Mouse (Mus musculus) neural tube, embryonic 14.5 days (tissue): ENCODE measurements around the gene Mier3. TPM values are rescaled to one million over a fixed set of nuclear protein-coding genes. Genes with fewer than 3 reads are reported as not detected.
"Not testable (repeated sequence)": the region's sequence is repeated elsewhere in the genome, so short reads cannot be mapped to it uniquely, and the experiment has no call there.

Experiments used
- ATAC-seq: fragments of 200-750 bp; cut with Nextera tagmentation; 2 replicates; pipeline ENCODE4 v1.8.0; 2017; ENCODE audit warnings: low read depth, mild to moderate bottlenecking, moderate TSS enrichment, moderate library complexity
- H3K27ac ChIP-seq: fragments of 300-500 bp; sonication (generic); 2 replicates; pipeline ENCODE4 v1.5.1; 2014; ENCODE audit warnings: low read depth, mild to moderate bottlenecking, control low read depth, low read length, moderate library complexity, mixed read lengths
- H3K27me3 ChIP-seq: fragments of 300-500 bp; sonication (generic); 2 replicates; pipeline ENCODE4 v1.6.1; 2014; ENCODE audit warnings: low read length; ENCODE audit not compliant: control insufficient read depth, insufficient read depth
- H3K36me3 ChIP-seq: fragments of 300-500 bp; sonication (generic); 2 replicates; pipeline ENCODE4 v1.6.1; 2014; ENCODE audit warnings: low read length, mixed read lengths; ENCODE audit not compliant: control insufficient read depth, insufficient read depth
- H3K4me1 ChIP-seq: fragments of 300-500 bp; sonication (generic); 2 replicates; pipeline ENCODE4 v1.6.1; 2014; ENCODE audit warnings: low read length; ENCODE audit not compliant: control insufficient read depth, insufficient read depth
- H3K4me2 ChIP-seq: fragments of 300-500 bp; sonication (generic); 2 replicates; pipeline ENCODE4 v1.6.1; 2014; ENCODE audit warnings: mild to moderate bottlenecking, low read depth, low read length, control low read depth
- H3K4me3 ChIP-seq: fragments of 300-500 bp; sonication (generic); 2 replicates; pipeline ENCODE4 v1.5.1; 2014; ENCODE audit warnings: low read depth, low read length, control low read depth, mixed read lengths
- H3K9ac ChIP-seq: fragments of 300-500 bp; sonication (generic); replicated peaks from 2 replicates; pipeline ENCODE4 v1.6.1; 2014; ENCODE audit warnings: low read depth, mild to moderate bottlenecking, control low read depth, low read length, mixed read lengths
- H3K9me3 ChIP-seq: fragments of 300-500 bp; sonication (generic); 2 replicates; pipeline ENCODE4 v1.6.1; 2016; ENCODE audit warnings: low read length; ENCODE audit not compliant: control insufficient read depth
- WGBS: fragments of 180-500 bp; shearing (Covaris S2); extraction: QIAGEN DNeasy Blood & Tissue Kit; methylation state at CpG from one replicate; pipeline ENCODE4 v1.1.7; 2014; 5-methylcytosine and 5-hydroxymethylcytosine counted together
- polyA plus RNA-seq: library from polyadenylated mRNA; unstranded; fragments of >200 nt; fragmentation: Nextera tagmentation; extraction: Ambion mirVana; gene quantifications from 2 replicates; pipeline ENCODE4 v1.2.1, GENCODE M21; 2014

The Mier3 gene
- polyA plus RNA-seq, 1 experiment from 2014 or later, result 27.7 TPM

DNA sequence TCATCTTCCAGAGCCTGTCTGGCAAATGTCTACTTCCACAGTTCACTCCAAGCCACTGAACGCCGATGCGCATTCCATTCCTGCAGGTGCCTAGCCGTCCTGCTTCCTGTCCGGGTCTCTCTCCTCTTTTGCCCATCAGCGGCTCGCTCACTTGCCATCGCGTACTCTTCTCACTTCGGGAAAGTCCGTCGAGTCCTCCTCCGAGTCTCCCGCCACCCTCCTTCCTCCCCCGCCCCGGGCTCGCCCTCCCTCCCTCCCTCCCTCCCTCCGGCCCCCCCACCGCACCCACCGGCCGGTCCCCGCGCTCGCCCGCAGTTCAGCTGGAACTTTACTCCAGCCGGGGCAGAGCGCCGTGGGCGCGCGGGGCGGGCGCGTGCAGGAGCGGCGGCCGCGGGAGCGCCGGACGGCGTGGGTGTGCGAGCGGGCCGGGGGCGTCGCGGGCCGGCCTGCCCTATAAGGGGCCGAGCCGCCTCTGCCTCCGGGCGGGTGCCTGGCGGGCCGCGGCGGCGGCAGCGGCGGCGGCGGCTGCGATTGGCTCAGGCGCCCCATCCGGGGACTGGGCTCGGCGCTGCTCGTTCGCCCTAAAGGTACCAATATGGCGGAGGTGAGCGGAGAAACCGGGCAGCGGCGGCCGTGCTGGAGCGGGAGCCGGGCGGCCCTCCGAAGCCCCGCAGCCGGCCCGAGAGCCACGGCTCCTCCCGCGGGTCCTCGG, 5.1 kb downstream of the Mier3 start:
- H3K4me2 ChIP-seq, result peak overlapping the region; percentile 85

DNA sequence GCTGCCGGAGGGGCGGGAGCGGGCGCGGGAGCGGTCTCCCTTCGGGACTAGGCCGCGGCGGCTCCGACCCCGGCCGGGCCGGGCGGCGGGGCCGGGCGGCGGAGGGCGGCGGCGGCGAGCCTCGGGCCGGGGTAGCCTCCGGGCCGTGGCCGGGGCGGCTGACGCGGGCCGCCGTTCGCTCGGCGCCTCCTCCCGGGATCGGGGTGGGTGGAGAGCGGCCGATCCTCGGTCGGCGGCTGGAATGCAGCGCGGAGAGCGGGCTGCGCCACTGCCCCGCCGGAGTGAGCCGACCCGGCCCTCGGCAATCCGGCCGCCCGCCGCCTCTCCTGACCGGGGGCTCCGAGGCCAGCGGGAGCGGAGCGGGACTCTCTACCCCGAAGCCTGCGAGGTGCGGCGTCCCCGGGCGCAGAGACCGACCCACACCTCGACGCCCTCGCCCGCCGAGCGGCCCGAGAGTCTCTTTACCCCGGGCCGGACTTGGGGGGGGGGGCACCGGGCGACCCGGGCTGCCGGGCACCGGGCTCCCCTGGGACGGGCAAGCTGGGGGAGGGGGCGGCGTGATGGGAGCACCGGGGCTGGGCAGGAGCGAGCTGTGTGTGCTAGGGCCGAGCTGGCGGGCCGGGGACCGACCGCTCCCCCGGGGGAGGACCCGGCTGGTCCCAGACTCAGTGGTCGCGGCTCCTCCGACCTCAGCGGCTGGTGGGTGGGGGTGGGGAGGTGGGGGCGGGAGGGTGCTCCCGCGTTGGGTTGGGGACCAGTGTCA, 5.9 kb downstream of the Mier3 start:
- Histone ChIP-seq H3K36me3 (0 out of 2 replicates have a peak, but pooled peaks cover 2% of the 10 kb centered on the region), H3K4me1 (0 out of 2 replicates have a peak, but pooled peaks cover 6% of the 10 kb centered on the region), H3K4me2 (peak overlapping the region; percentile 85), H3K27me3 (no peaks in the 10 kb centered on the region), H3K27ac (peak overlapping the region; percentile 95), H3K9me3 (no peaks in the 10 kb centered on the region), H3K4me3 (peak overlapping the region; percentile 93), H3K9ac (peak overlapping the region; percentile 95)
- ATAC-seq, result peak; percentile 68
- under 1% methylated on average over 49 of the region's 101 CpGs for WGBS

More for the DNA sequence above, 5.1 kb downstream of the Mier3 start:
- peak; percentile 97 for ATAC-seq
- Histone ChIP-seq H3K9ac (peak overlapping the region; percentile 95), H3K4me1 (0 out of 2 replicates have a peak, but pooled peaks cover 6% of the 10 kb centered on the region), H3K4me3 (peak overlapping the region; percentile 93), H3K27me3 (no peaks in the 10 kb centered on the region), H3K9me3 (no peaks in the 10 kb centered on the region), H3K36me3 (0 out of 2 replicates have a peak, but pooled peaks cover 2% of the 10 kb centered on the region), H3K27ac (peak overlapping the region; percentile 95)
- WGBS, result 1% methylated on average over 63 of the region's 86 CpGs

DNA sequence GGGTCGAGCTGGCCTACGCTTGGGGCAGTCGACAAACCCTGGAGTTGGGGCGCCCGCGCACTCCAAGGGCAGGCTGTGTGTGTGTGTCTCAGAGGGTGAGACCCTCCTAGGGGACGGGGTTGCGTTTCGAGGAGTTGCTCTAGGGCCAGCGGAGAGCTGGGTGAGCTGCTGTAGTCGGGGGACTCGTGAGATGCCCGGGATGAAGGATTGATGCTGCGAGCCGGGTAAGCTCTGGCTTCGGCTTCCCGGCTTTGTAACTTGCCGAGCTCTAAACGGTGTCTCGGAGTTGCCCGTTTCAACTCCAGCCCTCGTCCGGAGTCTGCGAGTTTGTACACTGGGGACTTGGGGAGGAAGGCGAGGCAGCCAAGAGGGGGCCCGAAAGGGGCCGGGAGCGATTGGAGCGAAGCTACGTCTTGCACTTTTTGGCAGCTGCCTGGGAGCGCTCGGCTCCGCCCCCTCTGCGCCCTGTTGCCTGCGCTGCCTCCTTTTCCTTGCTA, 6.6 kb downstream of the Mier3 start:
- WGBS, result under 1% methylated on average over 34 of the region's 35 CpGs

DNA sequence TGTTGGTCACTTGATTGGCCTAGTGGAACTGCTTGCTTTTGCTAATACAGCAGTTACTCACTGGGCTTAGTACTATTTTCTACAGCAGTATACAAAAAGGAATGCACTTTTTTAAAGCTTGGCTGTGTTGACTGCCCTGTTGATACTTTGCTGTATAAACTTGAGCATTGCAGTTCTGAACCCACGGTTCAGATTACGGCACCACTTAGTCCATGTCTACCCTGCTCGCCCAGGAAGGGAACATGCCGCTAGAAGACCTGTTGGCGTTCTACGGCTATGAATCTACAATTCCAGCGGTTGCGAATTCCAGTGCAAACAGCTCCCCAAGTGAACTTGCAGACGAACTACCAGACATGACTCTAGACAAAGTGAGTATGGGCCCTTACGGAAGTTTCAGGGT, 22.6 kb downstream of the Mier3 start:
- Histone ChIP-seq H3K4me2 (no peak overlapping the region), H3K36me3 (peaks cover 39% of the 10 kb centered on the region), H3K4me1 (no peaks in the 10 kb centered on the region), H3K27me3 (no peaks in the 10 kb centered on the region), H3K9ac (no peak overlapping the region), H3K4me3 (no peak overlapping the region), H3K9me3 (no peaks in the 10 kb centered on the region), H3K27ac (no peak overlapping the region)
- ATAC-seq, result no peak
- 97% methylated on average over 10 of the region's 10 CpGs for WGBS

More for the DNA sequence above, 6.6 kb downstream of the Mier3 start:
- Histone ChIP-seq H3K27me3 (no peaks in the 10 kb centered on the region), H3K27ac (peak overlapping the region; percentile 95), H3K9me3 (no peaks in the 10 kb centered on the region), H3K4me1 (0 out of 2 replicates have a peak, but pooled peaks cover 6% of the 10 kb centered on the region), H3K4me3 (peak overlapping the region; percentile 93), H3K9ac (peak overlapping the region; percentile 95), H3K4me2 (peak overlapping the region; percentile 85), H3K36me3 (0 out of 2 replicates have a peak, but pooled peaks cover 2% of the 10 kb centered on the region)
- ATAC-seq, result peak; percentile 64

DNA sequence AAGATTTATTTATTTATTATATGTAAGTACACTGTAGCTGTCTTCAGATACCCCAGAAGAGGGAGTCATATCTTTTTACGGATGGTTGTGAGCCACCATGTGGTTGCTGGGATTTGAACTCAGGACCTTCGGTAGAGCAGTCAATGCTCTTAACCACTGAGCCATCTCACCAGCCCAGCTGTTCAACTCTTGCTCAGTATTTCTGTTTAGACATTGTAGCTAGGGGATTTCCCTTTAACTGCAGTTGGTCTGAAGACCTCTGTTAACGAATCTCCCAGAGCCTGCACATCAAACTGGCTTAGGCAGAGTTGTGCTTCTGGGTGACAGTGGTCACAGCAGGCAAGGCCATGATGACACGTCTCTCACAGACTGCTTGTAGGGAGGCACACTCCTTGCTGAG, 23.2 kb downstream of the Mier3 start:
- H3K27me3 ChIP-seq, H3K4me1 ChIP-seq, H3K4me2 ChIP-seq, H3K27ac ChIP-seq, H3K4me3 ChIP-seq, ATAC-seq, H3K9me3 ChIP-seq, H3K9ac ChIP-seq: not testable (repeated sequence)
- H3K36me3 ChIP-seq, result peaks cover 45% of the 10 kb centered on the region
- 93% methylated on average over 4 of the region's 4 CpGs for WGBS

DNA sequence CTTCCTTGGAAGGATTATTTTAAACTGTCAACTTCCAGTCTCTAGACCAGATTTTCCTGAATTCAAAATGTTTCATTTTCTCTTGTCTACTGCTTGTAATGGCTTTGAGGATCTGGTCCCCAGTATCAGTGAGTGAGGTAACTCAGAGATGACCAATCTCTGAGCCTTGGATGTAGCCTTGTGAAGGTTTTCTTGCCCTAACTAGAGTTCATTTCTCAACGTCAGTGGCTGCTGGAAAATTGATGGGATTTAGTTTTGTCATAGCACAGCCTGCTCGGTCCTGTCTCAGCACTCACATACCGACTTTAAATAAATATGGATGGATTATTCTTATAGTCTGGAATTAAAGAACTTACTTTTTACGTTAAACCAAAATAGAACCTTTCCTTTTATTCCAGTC, 29.8 kb downstream of the Mier3 start:
- Histone ChIP-seq H3K9ac (no peak overlapping the region), H3K27ac (no peak overlapping the region), H3K4me3 (no peak overlapping the region), H3K4me2 (no peak overlapping the region), H3K4me1 (no peaks in the 10 kb centered on the region), H3K27me3 (no peaks in the 10 kb centered on the region), H3K9me3 (no peaks in the 10 kb centered on the region), H3K36me3 (peaks cover 88% of the 10 kb centered on the region)
- ATAC-seq, result no peak
- 93% methylated on average over 4 of the region's 4 CpGs for WGBS

DNA sequence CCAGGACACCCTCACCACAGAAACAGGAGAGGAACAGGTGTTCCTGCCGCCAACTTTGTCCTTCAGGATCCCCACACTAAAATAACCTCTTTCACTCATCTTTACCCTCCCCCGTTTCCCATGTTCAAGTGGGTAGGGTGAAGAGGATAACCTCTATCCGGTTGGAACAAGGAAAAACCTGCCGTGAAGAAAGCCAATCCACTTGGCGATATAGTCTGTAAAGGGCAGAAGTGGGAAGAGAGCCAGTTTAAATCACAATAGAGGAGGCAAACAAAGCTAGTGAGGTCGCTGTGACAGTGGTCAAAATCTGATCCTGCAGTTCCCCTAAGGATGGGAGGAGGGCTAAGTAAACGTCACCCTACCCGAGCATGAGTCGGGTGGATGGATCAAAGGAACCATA, 38.9 kb downstream of the Mier3 start:
- no peak for ATAC-seq
- WGBS, result 59% methylated on average over 9 of the region's 9 CpGs
- no peak overlapping the region for H3K27ac ChIP-seq
- H3K4me2 ChIP-seq, result no peak overlapping the region
- no peaks in the 10 kb centered on the region for H3K27me3 ChIP-seq
- H3K36me3 ChIP-seq, result peaks cover 22% of the 10 kb centered on the region
- no peaks in the 10 kb centered on the region for H3K9me3 ChIP-seq
- no peak overlapping the region for H3K9ac ChIP-seq
- no peak overlapping the region for H3K4me3 ChIP-seq
- no peaks in the 10 kb centered on the region for H3K4me1 ChIP-seq

DNA sequence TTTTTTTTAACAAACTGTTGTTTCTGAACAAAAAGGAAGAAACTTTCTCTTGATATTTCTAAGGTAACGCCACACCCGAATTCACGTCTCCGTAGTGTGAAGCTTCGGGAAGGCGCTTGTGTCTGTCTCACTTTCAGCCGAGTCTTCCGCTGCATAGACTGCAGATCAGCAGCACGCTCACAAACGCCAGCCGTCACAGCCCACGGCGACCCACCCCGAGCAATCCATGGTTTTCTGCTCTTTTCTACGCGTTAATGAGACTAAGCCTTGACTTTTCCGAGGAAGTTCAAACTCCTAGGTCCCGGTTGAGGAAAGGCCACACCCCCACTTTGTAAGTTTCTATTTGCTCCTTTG, 44.0 kb downstream of the Mier3 start:
- no peak overlapping the region for H3K9ac ChIP-seq
- peak; percentile 33; the same call in 1 of the 2 replicates for ATAC-seq

More for the DNA sequence above, 44.0 kb downstream of the Mier3 start:
- Histone ChIP-seq H3K27me3 (no peaks in the 10 kb centered on the region), H3K4me1 (no peaks in the 10 kb centered on the region), H3K36me3 (no peaks in the 10 kb centered on the region), H3K4me2 (peak overlapping the region; percentile 58), H3K27ac (no peak overlapping the region), H3K9me3 (no peaks in the 10 kb centered on the region), H3K4me3 (peak overlapping the region; percentile 74)
- 0% methylated on average over 18 of the region's 18 CpGs for WGBS
